Mouse (Mus musculus): ENCODE data around the gene Ppp1r13b.

DNA sequence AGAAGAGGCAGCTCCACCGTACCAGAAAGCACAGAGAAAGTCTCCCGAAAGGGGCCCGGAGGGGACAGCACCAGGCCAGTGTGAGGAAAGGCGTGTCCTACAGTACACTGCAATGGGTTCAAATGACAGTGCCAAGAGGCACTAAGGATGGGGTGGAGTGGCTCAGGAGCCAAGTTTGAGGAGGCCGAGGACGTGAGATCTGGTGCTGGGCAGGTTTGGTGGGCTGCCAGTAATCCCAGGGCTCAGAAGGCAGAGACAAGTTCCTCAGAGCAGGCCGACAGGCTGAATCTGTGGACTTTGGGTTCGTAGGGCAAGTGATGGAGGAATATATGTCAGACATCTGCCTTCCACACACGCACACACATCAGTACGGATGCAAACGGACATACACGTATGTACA, 95.3 kb downstream of the Ppp1r13b start:
- TF ChIP-seq CTCF (IDR thresholded peaks at IDR 0.05): no peak
- TF ChIP-seq EP300 (IDR thresholded peaks at IDR 0.05): no peak

Data from lung, postnatal 0 days (tissue).